Mouse (Mus musculus) spleen, postnatal 10 days (tissue): ENCODE results near the gene Cd5.
A peak's percentile ranks its signal among the peaks of the same experiment; 100 is the strongest.

Source experiments
- DNase-seq, 2 experiments: peaks; one replicate each; pipeline ENCODE4 v3.0.0; 2021 to 2022; ENCODE audit warnings: low spot score in 2 of 2

The Cd5 gene

GRCm38 (mm10) chr19:10758708-10759107 is 19.9 kb upstream of the Cd5 start:
- DNase-seq = no peak

GRCm38 (mm10) chr19:10757526-10757925 is 18.7 kb upstream of the Cd5 start:
- no peak for DNase-seq

GRCm38 (mm10) chr19:10757125-10757524 is 18.3 kb upstream of the Cd5 start:
- DNase-seq = no peak

- DNase-seq = no peak
Observed at GRCm38 (mm10) chr19:10752646-10753045, 13.8 kb upstream of the Cd5 start.

GRCm38 (mm10) chr19:10752106-10752505 is 13.3 kb upstream of the Cd5 start:
- DNase-seq = no peak

GRCm38 (mm10) chr19:10751607-10752006 is 12.8 kb upstream of the Cd5 start:
- no peak for DNase-seq

GRCm38 (mm10) chr19:10750161-10750560 is 11.4 kb upstream of the Cd5 start:
- DNase-seq = no peak

- DNase-seq = no peak
Observed at GRCm38 (mm10) chr19:10749295-10749694, 10.5 kb upstream of the Cd5 start.

- DNase-seq = no peak
Observed at GRCm38 (mm10) chr19:10748401-10749102, 9.8 kb upstream of the Cd5 start.

GRCm38 (mm10) chr19:10747718-10748117 is 8.9 kb upstream of the Cd5 start:
- peak in 1 of 2 experiments; percentile 35 for DNase-seq

GRCm38 (mm10) chr19:10747182-10747581 is 8.4 kb upstream of the Cd5 start:
- no peak for DNase-seq

GRCm38 (mm10) chr19:10742565-10742964 is 3.8 kb upstream of the Cd5 start:
- DNase-seq = no peak

GRCm38 (mm10) chr19:10742145-10742544 is 3.3 kb upstream of the Cd5 start:
- no peak for DNase-seq

- DNase-seq = peak in 1 of 2 experiments; percentile 35
Observed at GRCm38 (mm10) chr19:10740641-10741440, 2.0 kb upstream of the Cd5 start.

GRCm38 (mm10) chr19:10739916-10740315 is 1.1 kb upstream of the Cd5 start:
- DNase-seq = no peak

- DNase-seq = no peak
Observed at GRCm38 (mm10) chr19:10738038-10738437, 764 bp downstream of the Cd5 start.

- no peak for DNase-seq
Observed at GRCm38 (mm10) chr19:10735861-10736260, 2.9 kb downstream of the Cd5 start.

- DNase-seq = no peak
Observed at GRCm38 (mm10) chr19:10735061-10735460, 3.7 kb downstream of the Cd5 start.

GRCm38 (mm10) chr19:10734554-10734953 is 4.2 kb downstream of the Cd5 start:
- DNase-seq = no peak

GRCm38 (mm10) chr19:10733501-10734127 is 5.2 kb downstream of the Cd5 start:
- no peak for DNase-seq

GRCm38 (mm10) chr19:10732741-10733140 is 6.1 kb downstream of the Cd5 start:
- DNase-seq = no peak

GRCm38 (mm10) chr19:10731975-10732374 is 6.8 kb downstream of the Cd5 start:
- DNase-seq = no peak

- no peak for DNase-seq
Observed at GRCm38 (mm10) chr19:10730469-10730868, 8.3 kb downstream of the Cd5 start.
